Mouse (Mus musculus): ENCODE data around the gene Nostrin.

Nostrin gene

GRCm38 (mm10) chr2:69135661-69136576 lies at the start of gene Nostrin:
TSS of gene Nostrin (plus strand) at chr2:69135800.
- no peak for DNase-seq (ENCODE audit: low spot score)

- DNase-seq (ENCODE audit: low spot score) = no peak
Observed at GRCm38 (mm10) chr2:69086505-69087260, 48.9 kb upstream of the Nostrin start.

GRCm38 (mm10) chr2:69095836-69096235 lies 39.8 kb upstream of the Nostrin start:
- DNase-seq (ENCODE audit: low spot score) = no peak

GRCm38 (mm10) chr2:69096821-69097220 lies 38.8 kb upstream of the Nostrin start:
- DNase-seq (ENCODE audit: low spot score) = no peak

- DNase-seq (ENCODE audit: low spot score) = no peak
Observed at GRCm38 (mm10) chr2:69097526-69097925, 38.1 kb upstream of the Nostrin start.

GRCm38 (mm10) chr2:69098701-69099100 lies 36.9 kb upstream of the Nostrin start:
- no peak for DNase-seq (ENCODE audit: low spot score)

- no peak for DNase-seq (ENCODE audit: low spot score)
Observed at GRCm38 (mm10) chr2:69099147-69099546, 36.5 kb upstream of the Nostrin start.

GRCm38 (mm10) chr2:69100706-69101105 lies 34.9 kb upstream of the Nostrin start:
- no peak for DNase-seq (ENCODE audit: low spot score)

- DNase-seq (ENCODE audit: low spot score) = no peak
Observed at GRCm38 (mm10) chr2:69103526-69103925, 32.1 kb upstream of the Nostrin start.

- DNase-seq (ENCODE audit: low spot score) = no peak
Observed at GRCm38 (mm10) chr2:69104511-69105145, 31.0 kb upstream of the Nostrin start.

GRCm38 (mm10) chr2:69109246-69109645 lies 26.4 kb upstream of the Nostrin start:
- no peak for DNase-seq (ENCODE audit: low spot score)

GRCm38 (mm10) chr2:69109710-69110109 lies 25.9 kb upstream of the Nostrin start:
- DNase-seq (ENCODE audit: low spot score) = no peak

- DNase-seq (ENCODE audit: low spot score) = no peak
Observed at GRCm38 (mm10) chr2:69112609-69113008, 23.0 kb upstream of the Nostrin start.

GRCm38 (mm10) chr2:69113829-69114547 lies 21.6 kb upstream of the Nostrin start:
- no peak for DNase-seq (ENCODE audit: low spot score)

- no peak for DNase-seq (ENCODE audit: low spot score)
Observed at GRCm38 (mm10) chr2:69115921-69116320, 19.7 kb upstream of the Nostrin start.

- DNase-seq (ENCODE audit: low spot score) = no peak
Observed at GRCm38 (mm10) chr2:69116767-69117166, 18.8 kb upstream of the Nostrin start.

GRCm38 (mm10) chr2:69118994-69119393 lies 16.6 kb upstream of the Nostrin start:
- no peak for DNase-seq (ENCODE audit: low spot score)

- no peak for DNase-seq (ENCODE audit: low spot score)
Observed at GRCm38 (mm10) chr2:69119718-69120117, 15.9 kb upstream of the Nostrin start.

- no peak for DNase-seq (ENCODE audit: low spot score)
Observed at GRCm38 (mm10) chr2:69121681-69122080, 13.9 kb upstream of the Nostrin start.

- no peak for DNase-seq (ENCODE audit: low spot score)
Observed at GRCm38 (mm10) chr2:69125425-69125824, 10.2 kb upstream of the Nostrin start.

GRCm38 (mm10) chr2:69128321-69128720 lies 7.3 kb upstream of the Nostrin start:
- DNase-seq (ENCODE audit: low spot score) = no peak

GRCm38 (mm10) chr2:69128921-69129395 lies 6.6 kb upstream of the Nostrin start:
- DNase-seq (ENCODE audit: low spot score) = no peak
